Mouse (Mus musculus): ENCODE results near the gene Ube2cbp. TPM values are rescaled to one million over a fixed set of nuclear protein-coding genes. Genes with fewer than 3 reads are reported as not detected.

Ube2cbp gene
- polyA plus RNA-seq, 1 experiment from 2014 or later = 6.6 TPM

DNA sequence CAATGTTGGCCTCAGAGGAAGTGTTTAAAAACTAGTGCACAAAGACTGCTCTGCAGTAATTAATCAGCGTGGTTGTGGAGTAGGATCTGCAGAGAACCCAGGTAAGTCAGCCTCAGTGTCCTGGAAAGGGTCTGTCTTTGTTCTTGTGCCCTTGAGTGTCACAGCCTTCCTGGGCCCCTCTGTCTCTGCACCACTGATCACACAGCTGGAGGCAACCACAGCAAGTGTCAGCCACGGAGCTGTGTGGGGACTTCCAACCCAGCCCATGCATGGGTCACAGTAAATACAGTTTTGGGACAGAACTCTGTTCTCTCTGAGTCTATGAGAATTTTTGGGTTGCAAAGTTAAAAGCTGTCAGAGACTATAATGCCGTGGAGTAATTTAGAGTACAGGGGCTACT is 137.4 kb downstream of the Ube2cbp start:
- Histone ChIP-seq H3K27me3 (ENCODE audit: control insufficient read depth, insufficient read depth, low read length) (no peaks in the 10 kb centered on the region), H3K4me2 (ENCODE audit: low read length) (no peak overlapping the region), H3K9ac (replicated peaks; ENCODE audit: low read length) (no peak overlapping the region), H3K9me3 (ENCODE audit: control insufficient read depth, low read length) (no peaks in the 10 kb centered on the region), H3K4me3 (replicated peaks; ENCODE audit: low read depth, low read length) (no peak overlapping the region), H3K36me3 (ENCODE audit: control insufficient read depth, insufficient read depth, low read length) (no peaks in the 10 kb centered on the region), H3K27ac (replicated peaks; ENCODE audit: low read depth, low read length) (no peak overlapping the region), H3K4me1 (ENCODE audit: control insufficient read depth, insufficient read depth, low read length) (no peaks in the 10 kb centered on the region)
- no peak for ATAC-seq (ENCODE audit: low FRiP score, low TSS enrichment)
- WGBS = 34% methylated on average over 3 of the region's 3 CpGs
- no peak for DNase-seq

DNA sequence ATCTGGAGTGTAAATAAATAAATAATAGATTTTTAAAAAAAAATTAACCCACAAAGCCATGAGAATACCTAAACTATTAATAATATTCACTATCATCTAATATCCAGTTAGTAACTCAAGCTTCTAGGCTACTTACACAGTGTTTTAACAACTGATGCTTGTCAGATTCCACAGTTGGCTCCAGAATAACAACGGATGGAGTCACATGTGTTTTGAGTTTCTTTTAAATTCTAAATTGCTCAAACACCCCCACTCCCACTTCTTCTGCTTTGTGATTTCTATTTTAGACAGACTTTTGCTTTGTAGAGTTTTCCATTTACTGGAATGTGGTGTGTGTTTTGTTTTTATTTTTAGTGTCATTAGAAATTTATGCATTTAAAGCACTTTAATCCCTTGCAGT is 140.0 kb downstream of the Ube2cbp start:
- 76% methylated on average over 1 of the region's 1 CpGs for WGBS
- Histone ChIP-seq H3K4me1 (ENCODE audit: control insufficient read depth, insufficient read depth, low read length) (no peaks in the 10 kb centered on the region), H3K4me3 (replicated peaks; ENCODE audit: low read depth, low read length) (no peak overlapping the region), H3K27me3 (ENCODE audit: control insufficient read depth, insufficient read depth, low read length) (no peaks in the 10 kb centered on the region), H3K27ac (replicated peaks; ENCODE audit: low read depth, low read length) (no peak overlapping the region), H3K4me2 (ENCODE audit: low read length) (no peak overlapping the region), H3K9ac (replicated peaks; ENCODE audit: low read length) (no peak overlapping the region), H3K9me3 (ENCODE audit: control insufficient read depth, low read length) (no peaks in the 10 kb centered on the region), H3K36me3 (ENCODE audit: control insufficient read depth, insufficient read depth, low read length) (no peaks in the 10 kb centered on the region)
- no peak for ATAC-seq (ENCODE audit: low FRiP score, low TSS enrichment)
- no peak for DNase-seq

DNA sequence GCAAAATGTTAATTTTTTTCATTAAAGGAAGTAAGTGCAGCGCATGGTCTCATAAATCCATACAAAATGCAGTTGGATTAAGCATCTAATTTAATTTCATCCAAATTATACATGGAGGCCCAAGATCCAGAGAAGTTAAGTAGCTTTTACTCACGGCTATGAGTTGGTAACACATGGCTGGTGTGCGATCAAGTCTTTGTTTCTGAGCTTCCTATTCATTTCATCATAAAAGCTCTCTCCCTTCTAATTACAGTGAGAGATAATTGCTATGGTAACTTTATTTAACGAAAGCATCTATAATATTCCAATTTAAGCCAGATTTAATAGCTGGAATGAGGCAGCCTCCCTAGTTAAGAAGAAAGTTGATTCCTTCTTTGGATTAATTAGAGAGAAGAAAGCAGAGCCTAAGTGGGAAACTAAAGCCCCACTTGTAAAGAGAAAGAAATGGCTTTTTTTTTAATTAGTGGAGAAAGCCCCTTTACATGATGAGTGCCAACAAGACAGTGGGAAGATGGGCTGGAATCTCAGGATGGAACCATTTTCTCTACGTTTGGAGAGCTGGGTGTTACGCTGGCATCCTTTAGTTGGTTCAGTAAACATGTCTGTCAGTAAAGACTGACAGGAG is 145.1 kb downstream of the Ube2cbp start:
- Histone ChIP-seq H3K27ac (replicated peaks; ENCODE audit: low read depth, low read length) (no peak overlapping the region), H3K36me3 (ENCODE audit: control insufficient read depth, insufficient read depth, low read length) (no peaks in the 10 kb centered on the region), H3K9ac (replicated peaks; ENCODE audit: low read length) (no peak overlapping the region), H3K27me3 (ENCODE audit: control insufficient read depth, insufficient read depth, low read length) (no peaks in the 10 kb centered on the region), H3K4me3 (replicated peaks; ENCODE audit: low read depth, low read length) (no peak overlapping the region), H3K4me2 (ENCODE audit: low read length) (no peak overlapping the region), H3K4me1 (ENCODE audit: control insufficient read depth, insufficient read depth, low read length) (no peaks in the 10 kb centered on the region), H3K9me3 (ENCODE audit: control insufficient read depth, low read length) (no peaks in the 10 kb centered on the region)
- WGBS = 76% methylated on average over 6 of the region's 6 CpGs
- DNase-seq = no peak
- no peak for ATAC-seq (ENCODE audit: low FRiP score, low TSS enrichment)

DNA sequence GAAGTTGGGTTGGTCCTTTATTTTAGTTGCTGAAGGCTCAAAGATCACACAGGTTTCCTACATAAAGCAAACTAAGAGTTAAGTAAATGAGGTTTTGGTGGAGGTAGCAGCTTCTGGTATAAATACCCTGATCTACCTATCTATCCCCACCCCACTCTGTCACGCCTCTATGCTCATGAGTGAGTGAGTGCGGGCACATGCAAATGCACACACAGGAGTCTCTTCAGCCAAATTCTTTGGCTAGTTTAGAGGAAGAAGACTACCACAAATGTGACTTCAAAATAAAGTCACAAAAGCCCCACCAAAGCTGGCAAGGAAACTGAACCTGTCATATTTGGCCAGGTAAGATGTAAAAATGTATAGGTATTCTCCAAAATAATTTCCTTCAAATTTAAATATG is 149.1 kb downstream of the Ube2cbp start:
- WGBS = 84% methylated on average over 2 of the region's 2 CpGs

DNA sequence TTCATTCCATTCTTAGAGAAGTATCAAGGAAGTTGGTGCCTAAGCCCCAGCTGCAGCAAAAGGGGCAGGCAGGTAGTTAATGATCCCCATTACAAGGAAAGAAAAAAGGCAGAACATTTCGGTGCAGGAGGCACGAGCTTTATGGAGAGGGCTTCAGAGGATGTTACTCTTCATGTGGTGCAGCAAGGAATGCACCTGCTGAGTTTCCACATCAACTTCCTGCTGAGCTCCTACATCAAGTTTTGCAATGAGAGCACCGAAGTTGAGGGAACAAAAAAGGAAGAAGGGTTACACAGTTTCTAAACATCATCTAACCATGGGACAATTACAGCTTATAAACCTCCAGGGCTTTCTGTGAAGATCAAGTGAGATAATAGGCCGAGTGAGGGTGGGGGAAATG is 156.1 kb downstream of the Ube2cbp start:
- no peak for DNase-seq
- Histone ChIP-seq H3K27ac (replicated peaks; ENCODE audit: low read depth, low read length) (no peak overlapping the region), H3K27me3 (ENCODE audit: control insufficient read depth, insufficient read depth, low read length) (no peaks in the 10 kb centered on the region), H3K36me3 (ENCODE audit: control insufficient read depth, insufficient read depth, low read length) (no peaks in the 10 kb centered on the region), H3K4me1 (ENCODE audit: control insufficient read depth, insufficient read depth, low read length) (no peaks in the 10 kb centered on the region), H3K4me2 (ENCODE audit: low read length) (no peak overlapping the region), H3K4me3 (replicated peaks; ENCODE audit: low read depth, low read length) (no peak overlapping the region), H3K9me3 (ENCODE audit: control insufficient read depth, low read length) (peaks cover 3% of the 10 kb centered on the region; the same call in 1 of the 2 replicates), H3K9ac (replicated peaks; ENCODE audit: low read length) (no peak overlapping the region)
- 63% methylated on average over 4 of the region's 4 CpGs for WGBS
- no peak for ATAC-seq (ENCODE audit: low FRiP score, low TSS enrichment)

More for the DNA sequence above, 149.1 kb downstream of the Ube2cbp start:
- Histone ChIP-seq H3K4me1 (ENCODE audit: control insufficient read depth, insufficient read depth, low read length) (no peaks in the 10 kb centered on the region), H3K4me3 (replicated peaks; ENCODE audit: low read depth, low read length) (no peak overlapping the region), H3K4me2 (ENCODE audit: low read length) (no peak overlapping the region), H3K27me3 (ENCODE audit: control insufficient read depth, insufficient read depth, low read length) (no peaks in the 10 kb centered on the region), H3K9ac (replicated peaks; ENCODE audit: low read length) (no peak overlapping the region), H3K9me3 (ENCODE audit: control insufficient read depth, low read length) (peaks cover 3% of the 10 kb centered on the region; the same call in 1 of the 2 replicates), H3K27ac (replicated peaks; ENCODE audit: low read depth, low read length) (no peak overlapping the region), H3K36me3 (ENCODE audit: control insufficient read depth, insufficient read depth, low read length) (no peaks in the 10 kb centered on the region)
- no peak for DNase-seq
- ATAC-seq (ENCODE audit: low FRiP score, low TSS enrichment) = no peak

DNA sequence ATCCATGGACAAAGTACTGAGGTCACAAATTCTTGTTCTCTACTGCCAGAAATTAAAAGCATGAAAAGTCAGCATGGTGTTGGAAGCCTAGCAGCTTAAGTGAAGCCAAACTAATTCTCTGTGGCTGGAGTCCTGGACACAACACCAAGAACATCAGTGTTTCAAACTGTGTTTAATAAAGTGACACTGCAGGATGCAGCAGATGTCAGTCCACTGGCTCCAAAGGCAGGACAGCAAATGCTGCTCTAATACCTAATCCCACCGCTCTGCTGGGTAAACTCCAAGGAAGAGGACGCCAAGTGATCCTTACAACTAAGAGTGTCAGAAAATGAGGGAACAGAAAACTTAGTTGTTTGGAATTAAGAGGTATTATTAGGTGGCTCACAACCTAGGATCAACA is 158.2 kb downstream of the Ube2cbp start:
- H3K4me1 ChIP-seq (ENCODE audit: control insufficient read depth, insufficient read depth, low read length) = no peaks in the 10 kb centered on the region
- H3K27ac ChIP-seq (replicated peaks; ENCODE audit: low read depth, low read length) = no peak overlapping the region
- no peak overlapping the region for H3K9ac ChIP-seq (replicated peaks; ENCODE audit: low read length)
- no peak overlapping the region for H3K4me3 ChIP-seq (replicated peaks; ENCODE audit: low read depth, low read length)
- no peak overlapping the region for H3K4me2 ChIP-seq (ENCODE audit: low read length)
- H3K36me3 ChIP-seq (ENCODE audit: control insufficient read depth, insufficient read depth, low read length) = no peaks in the 10 kb centered on the region
- H3K27me3 ChIP-seq (ENCODE audit: control insufficient read depth, insufficient read depth, low read length) = no peaks in the 10 kb centered on the region
- DNase-seq (no peak), ATAC-seq (ENCODE audit: low FRiP score, low TSS enrichment) (no peak)
- H3K9me3 ChIP-seq (ENCODE audit: control insufficient read depth, low read length) = no peaks in the 10 kb centered on the region
- 84% methylated on average over 2 of the region's 2 CpGs for WGBS

DNA sequence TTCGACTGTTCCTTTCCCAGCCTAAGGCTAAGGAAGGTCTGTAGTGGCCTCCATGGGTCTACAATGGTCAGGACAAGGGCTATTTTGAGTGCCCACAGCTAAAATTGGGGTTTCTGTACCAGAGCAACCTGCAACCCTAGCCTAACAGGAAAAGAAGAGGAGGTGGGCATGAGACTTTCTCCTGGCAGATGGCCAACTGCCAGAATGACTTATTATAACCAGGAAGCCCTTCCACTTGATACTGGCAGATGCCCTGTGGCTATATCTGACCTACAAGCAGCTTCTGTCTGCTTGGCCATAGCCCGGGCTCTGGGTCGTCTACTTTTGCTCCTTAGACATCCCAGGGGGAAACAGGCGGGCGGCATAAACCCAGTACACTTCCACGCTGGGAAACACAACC is 163.3 kb downstream of the Ube2cbp start:
- whole genome bisulfite sequencing = 90% methylated on average over 6 of the region's 6 CpGs
- ATAC-seq (ENCODE audit: low FRiP score, low TSS enrichment) = no peak
- no peak overlapping the region for H3K9ac ChIP-seq (replicated peaks; ENCODE audit: low read length)
- H3K4me2 ChIP-seq (ENCODE audit: low read length) = no peak overlapping the region
- H3K4me3 ChIP-seq (replicated peaks; ENCODE audit: low read depth, low read length) = no peak overlapping the region
- H3K27ac ChIP-seq (replicated peaks; ENCODE audit: low read depth, low read length) = no peak overlapping the region
- no peaks in the 10 kb centered on the region for H3K36me3 ChIP-seq (ENCODE audit: control insufficient read depth, insufficient read depth, low read length)
- H3K9me3 ChIP-seq (ENCODE audit: control insufficient read depth, low read length) = no peaks in the 10 kb centered on the region
- H3K4me1 ChIP-seq (ENCODE audit: control insufficient read depth, insufficient read depth, low read length) = peaks cover 17% of the 10 kb centered on the region
- no peak for DNase-seq
- no peaks in the 10 kb centered on the region for H3K27me3 ChIP-seq (ENCODE audit: control insufficient read depth, insufficient read depth, low read length)

DNA sequence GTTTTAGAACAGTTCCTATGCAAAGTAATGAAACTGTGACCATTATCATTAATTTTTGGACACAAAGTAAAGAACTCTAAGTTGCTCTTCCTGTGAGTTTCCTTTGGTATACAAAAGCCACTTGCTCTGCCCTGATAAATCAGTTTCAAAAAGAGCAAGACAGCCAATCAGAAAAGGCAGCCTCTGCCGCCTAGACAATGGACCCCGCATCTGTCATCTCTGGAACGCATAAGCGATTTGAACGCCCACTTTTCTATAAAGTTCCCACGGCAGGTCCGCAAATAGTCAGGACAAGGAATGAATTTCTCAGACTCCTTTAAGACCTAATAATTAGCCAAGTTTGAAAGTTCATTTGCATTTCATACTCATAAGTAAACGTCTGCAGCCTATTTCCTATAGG is 166.2 kb downstream of the Ube2cbp start:
- no peak overlapping the region for H3K9ac ChIP-seq (replicated peaks; ENCODE audit: low read length)
- no peaks in the 10 kb centered on the region for H3K9me3 ChIP-seq (ENCODE audit: control insufficient read depth, low read length)
- DNase-seq (no peak), ATAC-seq (ENCODE audit: low FRiP score, low TSS enrichment) (no peak)
- WGBS = 10% methylated on average over 8 of the region's 8 CpGs
- no peak overlapping the region for H3K4me3 ChIP-seq (replicated peaks; ENCODE audit: low read depth, low read length)
- no peak overlapping the region for H3K27ac ChIP-seq (replicated peaks; ENCODE audit: low read depth, low read length)
- no peak overlapping the region for H3K4me2 ChIP-seq (ENCODE audit: low read length)
- H3K27me3 ChIP-seq (ENCODE audit: control insufficient read depth, insufficient read depth, low read length) = no peaks in the 10 kb centered on the region
- peaks cover 17% of the 10 kb centered on the region for H3K4me1 ChIP-seq (ENCODE audit: control insufficient read depth, insufficient read depth, low read length)
- H3K36me3 ChIP-seq (ENCODE audit: control insufficient read depth, insufficient read depth, low read length) = no peaks in the 10 kb centered on the region

DNA sequence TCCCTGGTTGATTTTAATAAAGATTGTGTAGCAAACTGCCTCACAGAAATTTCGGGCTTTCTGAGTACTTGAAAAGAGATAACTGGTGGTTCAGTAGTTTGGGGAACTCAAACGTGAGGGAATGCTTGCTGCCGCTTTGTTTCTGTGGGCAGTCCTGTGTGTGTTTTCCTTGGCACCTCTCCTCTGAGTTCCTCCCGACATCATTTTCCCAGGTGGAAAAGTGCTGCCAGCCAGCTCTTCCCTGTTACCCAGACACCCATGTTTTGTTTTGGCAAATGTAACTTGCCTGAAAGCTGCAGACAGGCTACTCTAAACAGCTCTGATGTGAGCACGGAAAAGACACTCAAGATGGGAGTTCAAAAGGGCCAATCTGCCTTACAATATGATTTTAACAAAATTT is 166.6 kb downstream of the Ube2cbp start:
- Histone ChIP-seq H3K36me3 (ENCODE audit: control insufficient read depth, insufficient read depth, low read length) (no peaks in the 10 kb centered on the region), H3K9me3 (ENCODE audit: control insufficient read depth, low read length) (no peaks in the 10 kb centered on the region), H3K4me2 (ENCODE audit: low read length) (no peak overlapping the region), H3K4me3 (replicated peaks; ENCODE audit: low read depth, low read length) (no peak overlapping the region), H3K27me3 (ENCODE audit: control insufficient read depth, insufficient read depth, low read length) (no peaks in the 10 kb centered on the region), H3K9ac (replicated peaks; ENCODE audit: low read length) (no peak overlapping the region), H3K27ac (replicated peaks; ENCODE audit: low read depth, low read length) (no peak overlapping the region), H3K4me1 (ENCODE audit: control insufficient read depth, insufficient read depth, low read length) (peaks cover 17% of the 10 kb centered on the region)
- WGBS = 22% methylated on average over 5 of the region's 5 CpGs
- DNase-seq (no peak), ATAC-seq (ENCODE audit: low FRiP score, low TSS enrichment) (no peak)

All from midbrain, embryonic 14.5 days (tissue).